Mouse (Mus musculus) adrenal gland, adult 10 weeks (tissue): ENCODE data around the gene Tmem41a. TPM values are rescaled to one million over a fixed set of nuclear protein-coding genes. Genes with fewer than 3 reads are reported as not detected.

Source experiments
- polyA plus RNA-seq: library from polyadenylated mRNA; stranded (reverse); fragments of 350-450 nt; fragmentation: Illumina TruSeq; extraction: RNeasy Lipid Tissue Mini Kit (QIAGEN cat#74804); gene quantifications from one replicate; pipeline ENCODE4 v1.2.3, GENCODE M21; 2014; ENCODE audit warnings: low read depth, low replicate concordance

The Tmem41a gene
- polyA plus RNA-seq = 7.7 TPM

GRCm38 (mm10) chr16:21946761-21947715 is at the start of gene Tmem41a:
Gene Tmem41a, minus strand, starts transcription at chr16:21947552.

GRCm38 (mm10) chr16:21995304-21995703 is 48.0 kb upstream of the Tmem41a start, which contains the start of gene Liph:
Gene Liph, minus strand, starts transcription at chr16:21995663.

Other genes with a start within 250 kb of the Tmem41a start
- gene Ehhadh, start 159.7 kb downstream of the Tmem41a start, polyA plus RNA-seq = 39.6 TPM
- 0.87 TPM for gene Map3k13, start 153.2 kb downstream of the Tmem41a start, polyA plus RNA-seq
- gene Liph, start 48.1 kb upstream of the Tmem41a start, polyA plus RNA-seq = not detected
- gene Senp2, start 61.9 kb upstream of the Tmem41a start, polyA plus RNA-seq = 81.7 TPM
- gene Igf2bp2, start 215.7 kb upstream of the Tmem41a start, polyA plus RNA-seq = 6.6 TPM